Mouse (Mus musculus): Measurements from ENCODE around the gene Isg20. TPM values are rescaled to one million over a fixed set of nuclear protein-coding genes. Genes with fewer than 3 reads are reported as not detected.

The Isg20 gene
- polyA plus RNA-seq, 1 experiment from 2014 or later, result 0.39 TPM

- H3K9me3 ChIP-seq (replicated peaks), result no peaks in the 10 kb centered on the region
- no peak overlapping the region for H3K27ac ChIP-seq (replicated peaks)
- H3K4me1 ChIP-seq, result no peaks in the 10 kb centered on the region
- 63% methylated on average over 19 of the region's 19 CpGs for WGBS
- no peak for DNase-seq (ENCODE audit: low spot score)
- no peak overlapping the region for H3K4me3 ChIP-seq
- no peaks in the 10 kb centered on the region for H3K36me3 ChIP-seq
- H3K27me3 ChIP-seq (ENCODE audit: low read depth, poor library complexity, severe bottlenecking), result no peaks in the 10 kb centered on the region
Observed at GRCm38 (mm10) chr7:78938957-78939602, 25.9 kb downstream of the Isg20 start.

- 82% methylated on average over 3 of the region's 3 CpGs for WGBS
- Histone ChIP-seq H3K9me3 (replicated peaks) (no peaks in the 10 kb centered on the region), H3K36me3 (no peaks in the 10 kb centered on the region), H3K4me3 (no peak overlapping the region), H3K27me3 (ENCODE audit: low read depth, poor library complexity, severe bottlenecking) (no peaks in the 10 kb centered on the region), H3K27ac (replicated peaks) (no peak overlapping the region), H3K4me1 (no peaks in the 10 kb centered on the region)
- no peak for DNase-seq (ENCODE audit: low spot score)
Observed at GRCm38 (mm10) chr7:78940971-78941370, 27.7 kb downstream of the Isg20 start.

- no peak overlapping the region for H3K4me3 ChIP-seq
- no peaks in the 10 kb centered on the region for H3K36me3 ChIP-seq
- 89% methylated on average over 2 of the region's 2 CpGs for WGBS
- H3K4me1 ChIP-seq, result no peaks in the 10 kb centered on the region
- no peak for DNase-seq (ENCODE audit: low spot score)
- H3K9me3 ChIP-seq (replicated peaks), result no peaks in the 10 kb centered on the region
- no peak overlapping the region for H3K27ac ChIP-seq (replicated peaks)
- no peaks in the 10 kb centered on the region for H3K27me3 ChIP-seq (ENCODE audit: low read depth, poor library complexity, severe bottlenecking)
Observed at GRCm38 (mm10) chr7:78942544-78942943, 29.3 kb downstream of the Isg20 start.

GRCm38 (mm10) chr7:78953886-78954572, 40.8 kb downstream of the Isg20 start:
- 35% methylated on average over 11 of the region's 11 CpGs for WGBS
- Histone ChIP-seq H3K27ac (replicated peaks) (no peak overlapping the region), H3K4me1 (peaks cover 15% of the 10 kb centered on the region), H3K27me3 (ENCODE audit: low read depth, poor library complexity, severe bottlenecking) (no peaks in the 10 kb centered on the region), H3K4me3 (no peak overlapping the region), H3K36me3 (no peaks in the 10 kb centered on the region), H3K9me3 (replicated peaks) (no peaks in the 10 kb centered on the region)
- DNase-seq (ENCODE audit: low spot score), result no peak

GRCm38 (mm10) chr7:78954619-78955018, 41.4 kb downstream of the Isg20 start:
- Histone ChIP-seq H3K27ac (replicated peaks) (no peak overlapping the region), H3K4me1 (peaks cover 15% of the 10 kb centered on the region), H3K36me3 (no peaks in the 10 kb centered on the region), H3K4me3 (no peak overlapping the region), H3K9me3 (replicated peaks) (no peaks in the 10 kb centered on the region), H3K27me3 (ENCODE audit: low read depth, poor library complexity, severe bottlenecking) (no peaks in the 10 kb centered on the region)
- no peak for DNase-seq (ENCODE audit: low spot score)
- 81% methylated on average over 6 of the region's 6 CpGs for WGBS

GRCm38 (mm10) chr7:78955086-78955485, 41.9 kb downstream of the Isg20 start:
- no peaks in the 10 kb centered on the region for H3K36me3 ChIP-seq
- peaks cover 15% of the 10 kb centered on the region for H3K4me1 ChIP-seq
- no peak for DNase-seq (ENCODE audit: low spot score)
- no peak overlapping the region for H3K4me3 ChIP-seq
- no peak overlapping the region for H3K27ac ChIP-seq (replicated peaks)
- H3K9me3 ChIP-seq (replicated peaks), result no peaks in the 10 kb centered on the region
- no peaks in the 10 kb centered on the region for H3K27me3 ChIP-seq (ENCODE audit: low read depth, poor library complexity, severe bottlenecking)
- WGBS, result 91% methylated on average over 6 of the region's 6 CpGs

GRCm38 (mm10) chr7:78958499-78959073, 45.4 kb downstream of the Isg20 start:
- 74% methylated on average over 6 of the region's 6 CpGs for WGBS
- H3K36me3 ChIP-seq, result no peaks in the 10 kb centered on the region
- H3K4me3 ChIP-seq, result no peak overlapping the region
- no peak for DNase-seq (ENCODE audit: low spot score)
- no peak overlapping the region for H3K27ac ChIP-seq (replicated peaks)
- H3K27me3 ChIP-seq (ENCODE audit: low read depth, poor library complexity, severe bottlenecking), result no peaks in the 10 kb centered on the region
- H3K4me1 ChIP-seq, result peaks cover 15% of the 10 kb centered on the region
- H3K9me3 ChIP-seq (replicated peaks), result no peaks in the 10 kb centered on the region

GRCm38 (mm10) chr7:78963891-78964290, 50.7 kb downstream of the Isg20 start:
- Histone ChIP-seq H3K36me3 (no peaks in the 10 kb centered on the region), H3K4me1 (0 out of 2 replicates have a peak, but pooled peaks cover 2% of the 10 kb centered on the region), H3K9me3 (replicated peaks) (no peaks in the 10 kb centered on the region), H3K27me3 (ENCODE audit: low read depth, poor library complexity, severe bottlenecking) (no peaks in the 10 kb centered on the region), H3K4me3 (no peak overlapping the region), H3K27ac (replicated peaks) (no peak overlapping the region)
- 93% methylated on average over 3 of the region's 3 CpGs for WGBS
- DNase-seq (ENCODE audit: low spot score), result no peak

Small RNAs within 50 kb of the gene (microRNA-seq; reads per million reads assigned to microRNA genes)
- 114 reads per million, percentile 53 among the genes with 10 or more reads in this experiment for gene Mir7-2

Other genes with a start within 250 kb of the Isg20 start
- gene Ntrk3, start 175.4 kb upstream of the Isg20 start, polyA plus RNA-seq (2016; fragmentation: Nextera tagmentation; extraction: Ambion mirVana), result 2.1 and 2.7 TPM in 2 replicates
- gene Mrps11, start 130.3 kb upstream of the Isg20 start, polyA plus RNA-seq (2016; fragmentation: Nextera tagmentation; extraction: Ambion mirVana), result 91.4 and 97.8 TPM in 2 replicates
- gene Mrpl46, start 129.9 kb upstream of the Isg20 start, polyA plus RNA-seq (2016; fragmentation: Nextera tagmentation; extraction: Ambion mirVana), result 75.5 and 87.7 TPM in 2 replicates
- 23.4 and 24.4 TPM in 2 replicates for gene Det1, start 66.2 kb upstream of the Isg20 start, polyA plus RNA-seq (2016; fragmentation: Nextera tagmentation; extraction: Ambion mirVana)
- gene Aen, start 17.6 kb upstream of the Isg20 start, polyA plus RNA-seq (2016; fragmentation: Nextera tagmentation; extraction: Ambion mirVana), result 72.2 and 76.5 TPM in 2 replicates
- gene Acan, start 140.1 kb downstream of the Isg20 start, polyA plus RNA-seq (2016; fragmentation: Nextera tagmentation; extraction: Ambion mirVana), result 0.02 and 0.05 TPM in 2 replicates
- 2.7 and 3.2 TPM in 2 replicates for gene Hapln3, start 217.6 kb downstream of the Isg20 start, polyA plus RNA-seq (2016; fragmentation: Nextera tagmentation; extraction: Ambion mirVana)
- 94.9 and 98.1 TPM in 2 replicates for gene Mfge8, start 235.6 kb downstream of the Isg20 start, polyA plus RNA-seq (2016; fragmentation: Nextera tagmentation; extraction: Ambion mirVana)

Data from midbrain, embryonic 10.5 days (tissue).